Mouse (Mus musculus) left cerebral cortex, adult 9 months (tissue): ENCODE data around the gene Trem3.

Experiments used
- DNase-seq, 2 experiments: peaks; one replicate each; pipeline ENCODE4 v3.0.0; 2022; ENCODE audit warnings: low spot score in 2 of 2

The Trem3 gene

GRCm38 (mm10) chr17:48272158-48272557, 24.6 kb downstream of the Trem3 start:
- no peak for DNase-seq

- no peak for DNase-seq
Observed at GRCm38 (mm10) chr17:48272598-48272997, 25.0 kb downstream of the Trem3 start.

- no peak for DNase-seq
Observed at GRCm38 (mm10) chr17:48274098-48274497, 26.5 kb downstream of the Trem3 start.

GRCm38 (mm10) chr17:48274885-48275284, 27.3 kb downstream of the Trem3 start:
- peak; percentile 23 to 88 for DNase-seq

- no peak for DNase-seq
Observed at GRCm38 (mm10) chr17:48275736-48276135, 28.2 kb downstream of the Trem3 start.

- no peak for DNase-seq
Observed at GRCm38 (mm10) chr17:48278381-48278780, 30.8 kb downstream of the Trem3 start.

- DNase-seq, result no peak
Observed at GRCm38 (mm10) chr17:48279002-48279401, 31.4 kb downstream of the Trem3 start.

DNA sequence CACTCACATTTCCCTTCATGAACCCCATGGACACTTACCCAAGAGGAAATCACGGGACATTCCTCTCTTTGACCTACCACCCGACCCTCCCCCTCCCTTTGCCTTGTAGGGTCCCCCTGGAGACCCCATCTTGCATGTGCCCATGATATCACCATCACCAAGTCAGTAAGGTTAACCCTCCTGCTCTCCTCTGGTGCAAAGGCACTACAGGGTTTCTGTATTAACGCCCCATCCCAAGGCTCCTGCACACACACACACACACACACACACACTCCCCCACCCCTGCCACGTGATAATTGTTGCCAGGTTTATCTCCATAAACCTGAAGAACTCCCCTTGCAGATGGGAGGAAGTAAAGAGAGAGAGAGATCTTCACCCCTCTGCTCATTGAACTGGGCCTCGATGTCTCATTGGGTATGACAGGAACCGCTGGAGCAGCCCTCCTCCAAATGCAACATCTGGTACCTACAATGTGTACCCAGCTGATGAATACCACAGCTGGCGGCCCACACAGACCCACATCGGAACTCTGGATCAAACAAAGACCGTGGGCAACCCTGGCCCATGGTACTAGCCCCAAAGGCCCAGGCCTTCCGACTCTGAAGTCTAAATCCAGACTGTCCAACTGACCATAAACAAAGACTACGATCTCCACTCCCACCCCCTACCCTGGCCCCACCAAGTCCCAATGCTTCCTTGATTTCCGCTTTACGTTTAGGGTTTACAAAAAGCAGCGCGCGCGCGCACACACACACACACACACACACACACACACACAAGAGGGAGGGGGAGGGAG, 33.6 kb downstream of the Trem3 start:
- no peak for DNase-seq

DNA sequence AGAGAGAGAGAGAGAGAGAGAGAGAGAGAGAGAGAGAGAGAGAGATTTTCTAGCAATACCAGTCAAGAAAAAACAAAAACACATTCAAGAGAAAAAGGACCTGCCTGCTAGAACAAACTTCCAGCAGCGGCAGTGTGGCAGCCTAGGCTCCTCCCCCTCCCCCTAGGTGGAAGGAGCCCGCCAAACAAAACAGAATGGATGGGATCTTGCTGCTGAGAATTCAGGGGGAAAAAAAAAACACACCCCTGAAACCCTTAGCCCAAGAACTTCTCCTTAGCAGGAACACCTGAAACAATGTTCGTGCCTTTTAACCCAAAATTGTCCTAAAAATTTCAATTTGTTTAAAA, 34.1 kb downstream of the Trem3 start:
- DNase-seq, result no peak

DNA sequence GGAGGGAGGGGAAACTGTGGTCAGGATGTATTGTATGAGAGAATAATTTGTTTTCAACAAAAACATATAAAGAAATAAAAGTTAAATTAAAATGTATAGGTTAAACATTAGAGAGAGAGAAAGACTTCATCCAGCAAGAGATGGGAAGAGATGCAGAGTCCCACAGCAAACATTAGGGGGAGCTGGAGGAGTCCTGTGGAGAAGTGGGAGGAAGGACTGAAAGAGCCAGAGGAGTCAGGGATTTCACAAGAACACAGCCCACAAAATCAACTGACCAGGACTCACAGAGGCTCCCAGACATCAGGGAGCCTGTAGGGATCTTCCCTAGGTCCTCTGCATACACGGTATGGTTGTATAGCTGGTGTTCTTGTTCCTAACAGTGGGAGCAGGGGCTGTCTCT, 39.2 kb downstream of the Trem3 start:
- no peak for DNase-seq

DNA sequence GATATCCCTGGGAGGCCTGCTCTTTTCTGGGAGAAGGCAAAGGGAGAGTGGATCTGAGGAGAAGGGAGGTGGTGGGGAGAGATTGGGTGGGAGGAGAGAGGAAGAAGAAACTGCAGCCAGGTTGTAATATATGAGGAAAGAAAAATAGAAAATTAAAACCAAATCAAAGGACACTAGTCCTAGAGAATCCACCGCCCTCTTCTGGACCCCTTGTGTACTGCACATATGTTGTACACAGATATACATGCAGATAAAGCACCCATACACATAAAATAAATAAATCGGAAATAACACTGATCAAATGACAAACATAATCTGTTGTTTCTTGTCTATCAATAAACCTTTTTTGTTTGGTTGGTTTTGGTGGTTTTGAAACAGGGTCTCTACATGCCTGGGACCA, 39.7 kb downstream of the Trem3 start:
- no peak for DNase-seq

- no peak for DNase-seq
Observed at GRCm38 (mm10) chr17:48293500-48294194, 46.1 kb downstream of the Trem3 start.

- DNase-seq, result no peak
Observed at GRCm38 (mm10) chr17:48299203-48299602, 51.6 kb downstream of the Trem3 start, which contains the start of gene Treml2. TSS of gene Treml2 (plus strand) at chr17:48299498.

GRCm38 (mm10) chr17:48299756-48300155, 52.2 kb downstream of the Trem3 start:
- DNase-seq, result no peak

GRCm38 (mm10) chr17:48300199-48300598, 52.6 kb downstream of the Trem3 start:
- no peak for DNase-seq

DNA sequence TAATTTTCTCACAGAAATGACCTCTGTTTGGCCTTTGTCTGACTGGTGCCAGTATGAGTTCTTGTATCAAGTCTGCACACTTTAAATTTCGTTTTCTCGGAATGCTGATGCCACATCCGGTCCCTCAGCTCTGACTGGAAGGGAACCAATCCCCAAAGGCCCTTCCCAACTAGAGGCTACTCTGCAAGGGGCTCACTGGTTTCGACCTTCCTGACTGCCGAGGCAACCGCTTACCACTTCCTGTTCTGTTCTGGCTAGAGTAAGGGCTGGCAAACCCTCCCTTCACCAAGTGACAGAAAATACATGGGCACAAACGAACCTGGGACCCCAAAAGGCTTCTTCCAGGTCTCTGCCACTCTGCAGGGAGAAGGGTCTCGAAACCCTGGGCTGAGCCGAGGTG, 53.3 kb downstream of the Trem3 start:
- no peak for DNase-seq

DNA sequence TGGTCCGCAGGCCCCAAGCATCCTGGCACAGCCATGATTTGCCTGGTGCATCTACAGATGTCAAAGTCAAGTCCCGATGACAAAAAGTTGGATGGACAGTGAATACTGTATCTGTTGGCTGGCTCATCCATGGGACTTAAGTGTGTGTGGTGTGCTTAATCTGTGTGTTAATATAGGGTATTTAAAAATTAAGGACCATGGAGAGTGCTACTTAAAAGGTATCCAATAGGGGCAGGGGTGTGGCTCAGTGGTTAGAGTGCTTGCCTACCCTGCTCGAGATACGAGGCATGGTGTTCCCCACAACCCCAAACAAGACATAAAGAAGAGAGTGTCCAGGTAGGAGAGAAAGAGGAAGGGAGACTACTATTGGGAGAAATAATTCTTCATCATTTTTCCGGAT, 54.2 kb downstream of the Trem3 start:
- DNase-seq, result no peak
